Mouse (Mus musculus) stomach, embryonic 16.5 days (tissue): Measurements from ENCODE around the gene Med7. TPM values are rescaled to one million over a fixed set of nuclear protein-coding genes. Genes with fewer than 3 reads are reported as not detected.

Experiments used
- ATAC-seq: fragments of 200-750 bp; cut with Nextera tagmentation; 2 replicates; pipeline ENCODE4 v1.8.0; 2017; ENCODE audit warnings: moderate number of reproducible peaks, moderate TSS enrichment; ENCODE audit not compliant: insufficient read depth, low FRiP score
- H3K27ac ChIP-seq: fragments of 300-500 bp; sonication (generic); 2 replicates; pipeline ENCODE4 v1.5.1; 2014; ENCODE audit warnings: low read length
- H3K27me3 ChIP-seq: fragments of 300-500 bp; sonication (generic); 2 replicates; pipeline ENCODE4 v1.6.1; 2014; ENCODE audit warnings: low read length, control low read depth, mixed read lengths; ENCODE audit not compliant: control insufficient read depth, insufficient read depth
- H3K36me3 ChIP-seq: fragments of 300-500 bp; sonication (generic); 2 replicates; pipeline ENCODE4 v1.6.1; 2014; ENCODE audit warnings: low read length; ENCODE audit not compliant: control insufficient read depth, insufficient read depth
- H3K4me1 ChIP-seq: fragments of 300-500 bp; sonication (generic); 2 replicates; pipeline ENCODE4 v1.6.1; 2014; ENCODE audit warnings: low read length, control low read depth, mixed read lengths; ENCODE audit not compliant: control insufficient read depth, insufficient read depth
- H3K4me2 ChIP-seq: fragments of 300-500 bp; sonication (generic); 2 replicates; pipeline ENCODE4 v1.6.1; 2014; ENCODE audit warnings: low read depth, low read length, mixed read lengths
- H3K4me3 ChIP-seq: fragments of 300-500 bp; sonication (generic); replicated peaks from 2 replicates; pipeline ENCODE4 v1.5.1; 2014; ENCODE audit warnings: mild to moderate bottlenecking, low read length
- H3K9ac ChIP-seq: fragments of 300-500 bp; sonication (generic); 2 replicates; pipeline ENCODE4 v1.6.1; 2014; ENCODE audit warnings: low read length
- H3K9me3 ChIP-seq: fragments of 300-500 bp; sonication (generic); replicated peaks from 2 replicates; pipeline ENCODE4 v1.6.1; 2016; ENCODE audit warnings: low read length, control low read depth; ENCODE audit not compliant: control insufficient read depth
- WGBS: fragments of 180-500 bp; shearing (Covaris S2); extraction: QIAGEN DNeasy Blood & Tissue Kit; methylation state at CpG from one replicate; pipeline ENCODE4 v1.1.7; 2014; 5-methylcytosine and 5-hydroxymethylcytosine counted together
- polyA plus RNA-seq: library from polyadenylated mRNA; unstranded; fragments of >200 nt; fragmentation: Nextera tagmentation; extraction: Ambion mirVana; gene quantifications from 2 replicates; pipeline ENCODE4 v1.2.1, GENCODE M21; 2015

Gene Med7
- polyA plus RNA-seq, 1 experiment from 2014 or later = 60.3 TPM

DNA sequence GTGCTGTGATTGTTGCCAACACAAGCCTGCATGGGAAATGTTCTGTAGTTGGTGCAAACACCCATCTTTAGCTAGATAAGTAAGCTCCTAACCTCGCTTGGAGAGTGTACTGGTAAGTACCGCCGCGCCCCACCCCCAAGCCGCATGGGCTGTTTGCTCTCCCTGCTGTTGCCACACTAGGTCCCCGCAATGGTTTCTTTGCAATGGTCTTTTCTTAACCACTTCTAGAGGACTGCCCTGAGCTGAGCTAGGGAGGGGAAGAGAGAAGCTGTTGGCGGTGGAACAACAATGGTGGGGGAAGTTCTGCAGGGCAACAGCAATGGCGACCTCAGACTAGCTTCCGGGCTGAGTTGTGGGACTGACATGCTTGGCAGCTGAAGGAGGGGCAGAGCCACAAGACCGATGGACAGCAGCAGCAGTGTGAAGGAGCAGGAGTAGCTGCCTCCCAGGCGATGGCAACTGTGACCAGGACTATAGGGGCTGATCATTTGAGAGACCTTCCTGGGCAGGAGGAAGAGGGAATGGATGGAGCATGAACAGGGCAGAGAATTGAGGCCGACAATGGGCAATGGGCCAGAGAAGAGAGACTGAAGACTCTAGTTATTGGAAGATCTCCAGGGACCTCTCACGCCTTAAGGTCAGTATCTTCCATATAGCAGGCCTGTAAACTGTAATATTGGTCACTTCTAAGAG is 40.4 kb upstream of the Med7 start, which contains the start of gene Fam71b:
Gene Fam71b, plus strand, starts transcription at position 393 of the 693 bp plus-strand sequence.
- no peaks in the 10 kb centered on the region for H3K36me3 ChIP-seq
- H3K27me3 ChIP-seq = no peaks in the 10 kb centered on the region
- no peak within 1 kb of the TSS for H3K4me2 ChIP-seq
- no peaks in the 10 kb centered on the region for H3K4me1 ChIP-seq
- no peak for ATAC-seq
- no peaks in the 10 kb centered on the region for H3K9me3 ChIP-seq
- WGBS = 67% methylated on average over 13 of the region's 13 CpGs
- no peak within 1 kb of the TSS for H3K4me3 ChIP-seq
- no peak within 1 kb of the TSS for H3K9ac ChIP-seq
- no peak within 1 kb of the TSS for H3K27ac ChIP-seq

- Histone ChIP-seq H3K27me3 (no peaks in the 10 kb centered on the region), H3K36me3 (no peaks in the 10 kb centered on the region), H3K27ac (no peak overlapping the region), H3K4me2 (no peak overlapping the region), H3K9ac (no peak overlapping the region), H3K9me3 (no peaks in the 10 kb centered on the region), H3K4me1 (no peaks in the 10 kb centered on the region), H3K4me3 (no peak overlapping the region)
- 75% methylated on average over 4 of the region's 4 CpGs for WGBS
- no peak for ATAC-seq
Measured at GRCm38 (mm10) chr11:46396860-46397179, 39.9 kb upstream of the Med7 start.

DNA sequence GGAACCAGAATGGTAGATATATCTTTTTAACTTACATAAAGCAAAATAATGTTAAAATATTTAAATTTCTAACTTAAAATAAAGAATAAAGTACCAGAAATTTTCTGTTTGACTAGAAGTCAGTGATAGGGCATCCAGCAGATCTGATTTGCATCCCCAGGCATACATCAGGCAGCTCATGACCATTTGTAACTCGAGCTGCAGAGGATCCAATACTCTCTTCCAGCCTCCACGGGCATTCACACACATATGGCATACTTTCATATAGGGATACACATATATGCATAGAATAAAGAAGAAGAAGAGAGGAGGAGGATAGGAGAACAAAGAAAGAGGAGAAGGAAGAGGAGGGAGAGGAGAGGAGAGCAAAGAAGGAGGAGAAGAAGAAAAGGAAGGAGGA is 38.8 kb upstream of the Med7 start:
- Histone ChIP-seq H3K9ac (no peak overlapping the region), H3K36me3 (no peaks in the 10 kb centered on the region), H3K27me3 (no peaks in the 10 kb centered on the region), H3K4me3 (no peak overlapping the region), H3K4me1 (no peaks in the 10 kb centered on the region), H3K27ac (no peak overlapping the region), H3K4me2 (no peak overlapping the region), H3K9me3 (no peaks in the 10 kb centered on the region)
- 44% methylated on average over 2 of the region's 2 CpGs for WGBS
- ATAC-seq = no peak

DNA sequence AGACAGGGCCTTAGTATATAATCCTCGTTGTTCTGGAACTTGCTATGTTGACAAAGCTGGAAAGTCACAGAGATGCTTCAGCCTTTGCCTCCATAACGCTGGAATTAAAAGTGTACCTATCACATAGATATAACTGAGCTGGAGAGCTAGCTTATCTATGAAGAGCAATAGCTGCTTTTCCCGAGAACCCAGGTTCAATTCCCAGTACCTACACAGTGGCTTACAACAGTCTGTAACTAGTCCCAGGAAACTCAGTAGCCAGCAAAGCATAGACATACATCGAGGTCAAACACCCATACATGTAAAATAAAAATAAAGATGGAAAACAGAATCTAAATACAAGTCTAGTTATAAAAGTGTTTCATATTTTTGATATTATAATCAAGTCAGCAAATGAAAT is 38.3 kb upstream of the Med7 start:
- 83% methylated on average over 4 of the region's 4 CpGs for WGBS
- Histone ChIP-seq H3K4me3 (no peak overlapping the region), H3K9ac (no peak overlapping the region), H3K4me1 (no peaks in the 10 kb centered on the region), H3K36me3 (no peaks in the 10 kb centered on the region), H3K4me2 (no peak overlapping the region), H3K9me3 (no peaks in the 10 kb centered on the region), H3K27me3 (no peaks in the 10 kb centered on the region), H3K27ac (no peak overlapping the region)
- ATAC-seq = no peak

DNA sequence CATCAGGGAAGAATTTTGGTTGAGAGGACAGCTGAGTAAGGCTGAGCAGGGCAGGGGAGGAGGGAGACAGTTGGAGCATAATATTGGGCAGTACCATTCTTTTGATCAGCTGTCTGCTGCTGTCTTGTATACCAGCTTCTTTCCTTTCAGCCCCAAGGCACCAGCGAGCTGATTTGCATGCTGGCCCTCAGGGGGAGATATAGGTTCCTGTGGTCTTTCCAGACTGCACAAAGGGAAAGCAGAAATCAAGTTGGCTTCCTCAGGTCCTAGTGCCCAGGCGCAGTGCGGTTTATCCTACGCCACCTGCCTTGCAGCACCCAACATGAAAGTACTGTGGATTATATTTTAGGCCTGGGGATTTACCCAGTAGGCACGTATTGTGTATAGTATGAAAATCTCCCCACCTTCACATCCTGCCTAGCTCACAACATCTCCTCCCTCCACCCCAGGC is 37.8 kb upstream of the Med7 start:
- Histone ChIP-seq H3K27ac (no peak overlapping the region), H3K27me3 (no peaks in the 10 kb centered on the region), H3K9ac (no peak overlapping the region), H3K36me3 (no peaks in the 10 kb centered on the region), H3K9me3 (no peaks in the 10 kb centered on the region), H3K4me3 (no peak overlapping the region), H3K4me2 (no peak overlapping the region), H3K4me1 (no peaks in the 10 kb centered on the region)
- ATAC-seq = no peak
- 53% methylated on average over 5 of the region's 5 CpGs for WGBS

DNA sequence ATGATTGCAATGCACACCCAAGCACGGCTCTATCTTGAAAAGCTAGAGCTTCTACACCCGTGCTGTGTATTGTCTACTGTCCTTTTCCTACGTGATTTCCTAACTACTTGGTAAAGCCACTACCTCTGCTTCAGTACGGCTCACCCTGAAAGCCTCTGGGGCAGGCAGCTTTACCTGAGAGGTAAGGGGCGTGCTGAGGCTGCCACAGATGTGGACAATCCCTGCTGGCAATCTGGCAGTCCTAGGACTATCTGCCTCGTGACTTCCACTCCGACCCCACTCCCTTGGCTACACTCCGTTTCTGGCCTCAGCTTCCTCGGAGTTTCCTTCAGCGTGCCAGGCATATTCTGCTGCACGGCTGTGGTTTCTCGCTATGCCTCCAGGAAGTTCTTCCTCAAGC is 35.2 kb upstream of the Med7 start:
- H3K4me1 ChIP-seq = no peaks in the 10 kb centered on the region
- H3K9me3 ChIP-seq = no peaks in the 10 kb centered on the region
- H3K9ac ChIP-seq = no peak overlapping the region
- H3K4me3 ChIP-seq = no peak overlapping the region
- no peak overlapping the region for H3K27ac ChIP-seq
- no peak for ATAC-seq
- H3K4me2 ChIP-seq = peak overlapping the region; percentile 34; the same call in 1 of the 2 replicates
- no peaks in the 10 kb centered on the region for H3K27me3 ChIP-seq
- WGBS = 48% methylated on average over 12 of the region's 12 CpGs
- no peaks in the 10 kb centered on the region for H3K36me3 ChIP-seq

- no peaks in the 10 kb centered on the region for H3K27me3 ChIP-seq
- no peak overlapping the region for H3K4me2 ChIP-seq
- no peak for ATAC-seq
- H3K4me3 ChIP-seq = no peak overlapping the region
- 79% methylated on average over 16 of the region's 16 CpGs for WGBS
- no peaks in the 10 kb centered on the region for H3K36me3 ChIP-seq
- H3K9ac ChIP-seq = no peak overlapping the region
- no peak overlapping the region for H3K27ac ChIP-seq
- no peaks in the 10 kb centered on the region for H3K4me1 ChIP-seq
- no peaks in the 10 kb centered on the region for H3K9me3 ChIP-seq
Measured at GRCm38 (mm10) chr11:46404986-46405385, 31.7 kb upstream of the Med7 start.

DNA sequence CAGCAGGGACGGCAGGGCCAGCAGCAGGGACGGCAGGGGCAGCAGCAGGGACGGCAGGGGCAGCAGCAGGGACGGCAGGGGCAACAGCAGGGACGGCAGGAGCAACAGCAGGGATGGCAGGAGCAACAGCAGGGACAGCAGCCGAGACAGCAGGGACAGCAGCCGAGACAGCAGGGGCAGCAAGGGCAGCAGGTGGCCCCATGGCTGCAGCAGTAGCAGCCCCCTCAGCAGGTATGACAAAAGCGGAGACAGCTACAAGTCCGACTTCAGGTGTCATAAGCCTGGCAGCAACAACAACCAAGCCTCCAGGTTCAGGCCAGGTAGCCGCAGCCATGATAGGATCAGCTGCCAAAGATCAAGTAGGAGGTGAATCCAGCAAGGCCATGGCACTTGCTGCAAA is 30.0 kb upstream of the Med7 start:
- Histone ChIP-seq H3K9ac (no peak overlapping the region), H3K27me3 (no peaks in the 10 kb centered on the region), H3K36me3 (no peaks in the 10 kb centered on the region), H3K4me1 (no peaks in the 10 kb centered on the region), H3K4me2 (no peak overlapping the region), H3K9me3 (no peaks in the 10 kb centered on the region), H3K4me3 (no peak overlapping the region), H3K27ac (no peak overlapping the region)
- no peak for ATAC-seq
- WGBS = 45% methylated on average over 10 of the region's 10 CpGs

GRCm38 (mm10) chr11:46410018-46410563 is 26.6 kb upstream of the Med7 start:
- no peaks in the 10 kb centered on the region for H3K27me3 ChIP-seq
- no peaks in the 10 kb centered on the region for H3K36me3 ChIP-seq
- no peaks in the 10 kb centered on the region for H3K4me1 ChIP-seq
- ATAC-seq = 0 out of 2 replicates have a peak, but pooled peaks have one; percentile 21
- no peaks in the 10 kb centered on the region for H3K9me3 ChIP-seq
- H3K4me3 ChIP-seq = no peak overlapping the region
- H3K4me2 ChIP-seq = no peak overlapping the region
- WGBS = 45% methylated on average over 2 of the region's 2 CpGs
- no peak overlapping the region for H3K27ac ChIP-seq
- H3K9ac ChIP-seq = no peak overlapping the region
